Mouse (Mus musculus) T-helper 2 cell (primary cell): Measurements from ENCODE around the gene Plpp2.

Experiments used
- in situ Hi-C: fragments of 300-600 bp; cut with MboI, MseI; formaldehyde crosslinking; loops from one replicate; pipeline ENCODE4 v1.15.1; 2025; ENCODE audit warnings: high pct_unique_total_duplicates

The Plpp2 gene

DNA sequence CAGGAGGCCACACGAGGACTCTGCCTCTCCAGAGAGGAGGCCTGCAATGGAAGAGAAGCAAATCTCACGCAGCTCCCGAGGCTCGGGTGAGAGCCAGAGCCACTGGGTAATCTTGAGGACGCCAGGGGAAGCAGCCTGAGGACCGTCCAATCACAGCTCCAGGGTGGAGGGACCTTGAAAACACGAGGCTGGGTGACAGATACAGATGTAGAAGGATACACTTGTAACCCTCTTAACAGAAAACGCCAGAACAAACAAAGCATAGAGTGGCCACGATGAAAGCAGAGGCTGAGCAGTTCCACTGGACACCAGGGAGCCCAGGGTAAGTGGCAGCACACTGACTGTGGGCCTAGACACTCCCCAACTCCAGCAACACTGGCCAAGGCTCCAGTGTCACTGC lies 16.8 kb upstream of the Plpp2 start:
- in situ Hi-C loops: no loop called here

DNA sequence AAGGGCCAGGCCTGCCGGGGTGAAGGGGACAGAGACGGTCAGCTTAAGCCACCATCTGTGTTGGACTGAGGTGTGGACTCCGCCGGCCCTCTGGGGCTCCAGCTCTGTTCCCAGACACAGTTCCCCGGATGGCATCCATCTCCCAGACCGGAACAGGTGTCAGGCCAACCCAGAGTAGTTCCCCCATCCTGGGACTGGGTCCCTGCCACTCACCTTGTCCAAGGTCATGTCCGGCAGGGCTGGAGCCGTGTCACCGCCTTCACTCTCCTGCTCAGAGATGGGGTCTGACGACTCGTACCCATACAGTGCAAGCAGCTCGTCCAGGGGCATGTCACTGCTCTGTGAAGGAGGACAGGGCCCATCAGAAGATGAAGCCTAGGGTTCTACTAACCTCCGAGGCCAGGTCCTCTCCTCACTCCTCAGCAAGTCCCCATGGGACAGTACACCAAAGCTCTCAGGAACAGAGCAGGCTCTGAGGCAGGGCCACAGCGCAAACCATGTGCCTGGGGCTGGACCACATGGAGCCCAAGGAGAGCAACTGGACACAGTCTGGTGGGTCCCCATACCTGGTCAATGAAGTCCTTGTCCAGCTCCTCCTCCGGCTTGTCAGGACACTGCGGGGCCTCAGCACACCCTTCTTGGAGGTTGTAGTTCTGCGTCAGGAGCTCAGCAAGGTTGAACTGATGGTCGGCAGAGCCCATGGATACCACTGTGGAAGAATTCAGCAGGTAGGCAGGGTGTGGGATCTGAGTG lies 15.6 kb upstream of the Plpp2 start:
- in situ Hi-C loops: no loop called here

DNA sequence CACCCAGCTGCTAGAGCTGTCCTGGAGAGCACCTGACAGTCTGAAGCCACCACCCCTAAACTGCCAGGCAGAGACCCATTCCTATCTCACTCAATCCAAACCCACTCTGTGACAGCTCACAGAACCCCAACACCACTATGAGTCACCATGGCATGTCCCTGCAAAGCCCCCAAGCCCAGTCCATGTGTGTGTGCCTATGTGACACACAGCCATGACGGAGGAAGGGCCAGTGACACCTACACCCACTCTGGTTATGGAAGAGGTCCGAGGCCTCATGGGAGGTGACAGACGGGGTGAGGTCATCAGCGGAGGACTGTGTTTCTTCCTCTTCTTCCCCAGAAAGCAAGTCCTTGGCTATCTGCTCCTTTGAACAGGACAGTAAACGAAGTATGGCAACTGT lies 14.9 kb upstream of the Plpp2 start:
- in situ Hi-C loops: no loop called here

DNA sequence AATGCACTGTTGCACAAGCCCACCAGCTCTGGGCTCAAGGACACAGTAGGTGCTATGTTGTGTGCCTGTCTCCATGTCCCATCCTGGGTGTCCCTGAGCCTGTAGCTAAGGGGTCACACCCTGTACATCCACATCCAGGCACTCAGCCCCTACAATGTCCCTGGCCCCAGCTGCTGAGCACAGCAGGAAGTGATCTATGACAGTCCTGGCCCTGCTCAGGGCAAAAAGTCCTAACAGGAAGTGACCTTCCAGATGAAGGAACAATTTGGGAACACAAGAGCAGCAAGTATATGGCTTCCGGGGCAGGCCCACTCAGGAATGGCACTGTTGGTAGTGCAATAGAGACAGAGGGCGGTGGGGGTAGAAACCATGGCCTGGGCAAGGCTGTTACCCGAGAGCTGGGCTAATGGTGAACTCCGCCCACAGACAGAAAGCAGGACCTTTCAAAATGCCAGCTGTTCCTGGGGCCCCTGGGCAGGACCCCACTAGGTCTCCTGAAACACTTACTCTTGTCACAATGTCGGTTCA lies 13.6 kb upstream of the Plpp2 start:
- in situ Hi-C loops: no loop called here

DNA sequence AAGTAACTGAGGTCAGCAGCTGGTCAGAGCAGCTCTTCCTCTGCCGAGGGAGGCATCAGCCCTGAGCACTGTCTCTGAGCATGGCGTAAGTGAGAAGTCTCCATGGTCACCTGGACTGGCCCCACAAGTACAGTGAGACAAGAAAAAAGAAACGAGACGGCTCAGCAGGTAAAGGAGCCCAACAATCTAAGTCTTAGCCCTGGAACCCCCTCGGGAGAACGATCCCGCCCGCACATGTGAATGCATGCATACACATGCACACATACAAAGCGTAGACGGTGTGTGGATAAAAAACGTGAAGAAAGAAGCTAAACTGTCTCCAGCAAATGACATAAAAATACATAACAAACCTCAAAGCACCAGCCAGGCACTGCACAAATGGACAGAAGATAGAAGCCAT lies 12.9 kb upstream of the Plpp2 start:
- in situ Hi-C loops: no loop called here

DNA sequence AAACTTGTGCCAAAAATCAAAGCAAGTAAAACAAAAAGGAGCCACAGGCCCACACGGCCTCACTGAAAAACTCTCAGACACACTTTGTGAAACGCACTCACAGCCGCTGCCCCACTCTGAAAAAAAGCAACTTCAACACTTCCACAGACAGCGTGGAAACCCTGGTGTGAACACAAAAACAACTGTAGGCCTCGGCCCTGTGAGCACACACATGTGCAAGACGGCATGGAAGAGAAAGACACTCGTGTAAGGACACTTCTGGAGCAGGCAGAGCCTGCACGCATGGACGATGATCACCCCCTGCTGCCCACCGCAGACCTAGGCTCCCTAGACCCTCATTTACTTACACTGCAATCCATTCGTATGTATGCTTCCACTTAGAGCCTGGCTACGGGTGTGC lies 12.3 kb upstream of the Plpp2 start:
- in situ Hi-C loops: no loop called here

DNA sequence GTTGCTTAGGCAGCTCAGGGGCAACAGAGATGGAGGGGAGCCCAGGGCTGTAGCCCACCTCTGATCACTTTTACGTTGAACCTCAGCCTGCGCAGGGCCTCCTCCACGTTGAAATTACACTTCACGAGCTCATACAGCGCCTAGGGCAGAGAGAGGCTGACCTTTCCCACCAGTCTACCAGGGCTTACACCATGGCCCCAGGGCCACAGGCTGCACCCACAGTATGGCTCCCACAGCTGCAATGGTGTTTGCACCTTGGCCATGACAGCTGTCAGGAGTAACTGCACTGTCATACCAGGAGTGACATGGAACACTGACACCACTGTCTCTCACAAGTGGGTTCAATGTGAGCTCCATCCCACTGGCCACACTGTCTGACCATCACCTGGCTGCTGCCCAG lies 11.0 kb upstream of the Plpp2 start:
- in situ Hi-C loops: no loop called here

DNA sequence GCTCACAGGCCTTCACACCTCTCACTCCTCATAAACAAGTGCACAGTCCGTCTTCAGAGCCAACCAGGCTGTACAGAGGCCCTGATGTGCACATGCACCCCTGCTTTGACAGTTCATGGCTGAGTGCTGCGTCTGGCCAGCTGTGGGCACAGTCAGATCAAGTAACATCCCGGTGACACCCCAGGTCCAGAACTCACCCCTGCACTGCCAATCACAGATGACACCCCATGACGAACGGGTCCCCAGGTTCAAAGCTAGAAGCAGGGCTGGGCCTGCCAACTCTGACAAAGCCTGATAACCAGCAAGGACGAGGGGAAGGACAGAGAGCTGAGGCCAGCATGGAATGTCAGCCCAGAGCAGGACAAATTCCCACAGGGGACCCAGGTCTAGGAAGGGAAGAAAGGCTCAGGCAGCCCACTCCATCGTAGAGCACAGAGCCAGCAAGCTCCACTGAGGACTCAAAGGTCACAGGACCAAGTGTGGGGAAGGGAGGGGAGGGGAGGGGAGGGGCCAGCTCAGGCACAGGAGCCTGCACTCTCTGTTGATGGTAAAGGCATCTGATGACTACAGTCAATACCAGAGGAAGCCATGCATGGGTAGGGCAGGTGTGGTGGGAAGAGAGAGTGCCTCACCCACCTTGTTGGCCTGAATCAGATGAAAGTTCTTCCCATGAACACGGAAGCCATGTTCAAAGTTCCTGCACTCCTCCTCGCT lies 10.4 kb upstream of the Plpp2 start:
- in situ Hi-C loops: no loop called here

DNA sequence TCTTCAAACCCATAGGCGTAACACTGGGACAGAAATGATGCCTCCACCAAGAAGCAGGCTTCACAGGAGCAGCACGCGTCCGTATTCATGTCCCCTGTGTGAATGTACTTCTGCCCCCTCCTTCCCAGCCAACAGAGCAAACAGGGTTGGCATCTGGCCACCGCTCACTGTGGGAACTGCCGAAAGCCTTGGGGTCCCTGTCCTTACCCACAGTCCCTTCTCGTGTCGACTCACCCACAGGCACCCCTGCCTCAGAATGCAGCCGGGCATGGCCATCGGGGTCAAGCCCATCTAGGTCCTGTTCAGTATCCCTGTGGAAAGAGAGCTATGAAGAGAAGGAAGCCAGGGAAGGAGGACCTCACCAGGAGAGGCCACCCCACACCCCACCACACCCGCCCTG lies 8.6 kb upstream of the Plpp2 start:
- in situ Hi-C loops: no loop called here

DNA sequence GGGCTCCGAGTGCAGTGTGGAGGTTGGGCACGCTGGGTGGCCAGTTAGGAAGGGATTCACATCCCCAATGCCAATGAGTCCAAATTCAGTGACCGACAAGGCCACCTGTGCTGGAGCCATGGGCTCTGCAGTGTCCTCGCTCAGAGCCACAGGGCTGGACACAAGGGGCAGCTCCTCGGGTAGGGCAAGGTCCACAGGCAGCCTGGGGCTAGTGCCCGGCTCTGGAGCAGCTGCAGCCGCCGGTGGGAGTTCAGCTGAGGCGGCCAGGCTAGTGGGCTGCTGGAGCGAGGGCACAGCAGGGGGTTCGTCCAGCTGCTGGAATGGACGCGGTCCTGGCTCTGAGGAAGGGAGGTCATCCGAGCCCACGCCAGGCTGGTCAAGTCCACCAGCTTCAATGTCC lies 7.9 kb upstream of the Plpp2 start:
- in situ Hi-C loops: no loop called here

DNA sequence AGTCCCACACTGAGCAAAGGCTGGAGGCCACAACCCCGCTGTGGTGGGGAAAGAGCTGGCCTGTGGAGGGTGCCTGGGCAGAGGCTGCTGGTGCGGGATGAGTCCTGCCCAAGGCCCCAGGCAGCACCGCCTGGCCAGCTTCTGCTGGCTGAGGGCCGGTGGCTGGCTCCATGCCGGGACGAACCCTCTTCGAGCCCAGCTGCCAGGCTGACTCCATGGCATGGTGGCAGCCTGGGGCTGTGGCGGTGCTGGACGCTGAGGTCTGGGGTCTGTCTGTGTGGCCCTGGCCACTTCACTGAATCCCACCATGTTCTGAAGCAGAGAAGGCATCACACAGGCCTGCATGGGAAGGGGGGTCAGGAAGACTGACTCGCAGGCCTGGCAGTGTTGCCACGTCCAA lies 7.2 kb upstream of the Plpp2 start:
- in situ Hi-C loops: no loop called here

DNA sequence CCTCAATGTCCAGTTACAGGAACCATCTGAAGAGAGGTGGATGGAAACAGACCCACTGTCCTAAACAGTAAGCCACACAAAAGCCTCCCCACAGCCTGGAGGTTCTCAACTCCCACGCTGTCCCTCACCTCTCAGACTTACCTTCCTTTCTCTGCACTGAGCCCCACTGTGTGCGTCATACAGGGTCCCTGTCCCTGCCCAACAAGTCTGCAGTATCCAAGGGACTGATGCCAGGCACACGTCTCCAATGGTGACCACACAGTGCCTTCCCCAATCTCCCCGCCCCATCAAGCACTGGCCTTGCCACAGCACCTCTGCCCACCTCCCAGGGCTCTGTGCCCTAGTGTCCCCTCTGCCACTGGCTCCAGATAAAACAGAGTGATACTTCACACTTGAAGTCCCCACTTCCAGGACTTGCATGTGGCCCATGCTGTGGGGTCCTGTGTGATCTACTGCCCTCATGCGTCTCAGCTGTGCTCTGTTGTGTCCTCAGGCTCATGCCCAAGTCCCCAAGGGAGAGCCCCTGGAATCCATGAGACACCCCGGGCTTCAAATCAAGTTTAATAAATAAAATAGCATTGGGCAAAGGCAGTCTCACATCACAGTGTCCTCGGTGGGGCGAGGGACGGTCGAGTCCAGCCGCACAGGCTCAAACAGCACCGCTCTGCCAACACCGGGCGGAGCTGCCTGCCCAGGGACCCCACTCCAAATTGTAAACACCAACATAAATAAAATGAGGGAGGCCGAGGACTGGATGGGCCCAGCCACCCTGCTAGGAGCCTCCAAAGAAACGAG lies 6.3 kb upstream of the Plpp2 start:
- in situ Hi-C loops: no loop called here

DNA sequence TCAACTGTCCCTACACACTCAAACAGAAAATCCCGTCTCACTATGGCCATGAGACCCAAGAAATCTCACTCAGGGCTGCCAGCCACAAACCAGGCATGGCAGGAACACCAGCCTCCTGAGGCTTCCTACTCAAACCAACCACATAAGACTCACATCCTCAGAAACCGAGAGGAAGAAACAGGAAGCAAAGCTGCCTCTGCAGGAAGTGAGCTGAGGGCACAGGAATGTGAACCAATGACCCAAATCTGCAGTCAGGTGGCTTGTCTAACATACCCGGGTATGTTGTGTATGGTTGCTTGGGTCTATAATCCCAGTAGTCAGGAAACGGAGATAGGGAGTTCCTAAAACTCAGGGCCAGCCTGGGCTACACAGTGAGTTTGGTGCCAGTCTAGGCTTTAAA lies 5.3 kb upstream of the Plpp2 start:
- in situ Hi-C loops: no loop called here

DNA sequence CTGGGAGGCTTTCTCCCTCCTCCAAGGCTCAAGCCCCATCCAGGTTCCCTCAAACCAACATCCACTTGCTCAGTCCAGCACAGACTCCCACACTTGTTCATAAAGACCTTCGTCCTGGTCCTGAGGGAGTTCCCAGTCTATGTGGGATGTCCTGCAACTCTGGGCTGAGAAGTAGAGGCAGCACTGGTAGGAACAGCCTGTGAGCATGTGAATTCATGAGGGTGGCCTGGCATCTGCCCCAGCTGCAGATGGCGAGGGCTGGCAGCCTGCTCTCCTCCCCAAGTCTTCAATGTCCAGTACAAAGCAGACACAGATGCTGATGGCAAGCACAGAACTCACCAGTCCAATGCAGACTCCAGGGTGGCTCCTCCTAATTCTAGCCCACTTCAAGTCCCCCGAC lies 4.7 kb upstream of the Plpp2 start:
- in situ Hi-C loops: no loop called here

DNA sequence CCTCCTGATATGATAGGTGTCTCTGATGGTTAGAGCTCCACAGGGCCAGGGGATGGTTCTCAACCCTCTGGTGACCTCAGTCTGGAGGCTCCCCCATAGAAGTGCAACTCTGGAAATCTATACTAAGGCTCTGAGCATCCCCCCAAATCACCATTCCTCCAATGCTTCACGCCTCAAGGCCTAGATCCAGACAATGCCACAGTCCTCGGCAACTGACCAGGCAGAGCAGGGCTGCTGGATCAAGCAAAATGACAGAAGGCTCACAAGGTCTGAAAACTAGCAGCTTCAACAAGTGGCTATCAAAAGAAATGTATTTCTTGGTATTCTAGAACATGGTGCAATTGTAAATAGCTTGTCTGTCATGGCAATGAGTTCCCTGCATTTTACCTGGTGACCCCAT lies 4.2 kb upstream of the Plpp2 start:
- in situ Hi-C loops: no loop called here

DNA sequence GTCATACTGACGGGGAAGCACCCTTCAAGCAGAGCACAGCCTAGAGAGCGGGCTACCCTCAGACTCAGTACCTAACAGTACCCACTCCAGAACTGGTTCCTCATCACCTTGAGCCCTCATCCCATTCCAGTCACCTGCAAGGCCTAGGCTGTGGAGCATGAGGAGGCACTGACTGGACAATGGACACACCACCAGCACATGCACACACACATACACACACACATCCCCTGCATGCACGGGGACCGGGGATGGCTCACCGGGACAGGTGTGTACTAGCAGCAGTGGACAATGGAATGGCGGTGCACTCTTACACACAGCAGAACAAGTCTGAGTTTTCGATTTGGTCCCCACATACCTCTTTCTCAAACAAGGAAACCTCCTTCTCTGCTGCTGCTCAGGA lies 3.7 kb upstream of the Plpp2 start:
- in situ Hi-C loops: no loop called here

DNA sequence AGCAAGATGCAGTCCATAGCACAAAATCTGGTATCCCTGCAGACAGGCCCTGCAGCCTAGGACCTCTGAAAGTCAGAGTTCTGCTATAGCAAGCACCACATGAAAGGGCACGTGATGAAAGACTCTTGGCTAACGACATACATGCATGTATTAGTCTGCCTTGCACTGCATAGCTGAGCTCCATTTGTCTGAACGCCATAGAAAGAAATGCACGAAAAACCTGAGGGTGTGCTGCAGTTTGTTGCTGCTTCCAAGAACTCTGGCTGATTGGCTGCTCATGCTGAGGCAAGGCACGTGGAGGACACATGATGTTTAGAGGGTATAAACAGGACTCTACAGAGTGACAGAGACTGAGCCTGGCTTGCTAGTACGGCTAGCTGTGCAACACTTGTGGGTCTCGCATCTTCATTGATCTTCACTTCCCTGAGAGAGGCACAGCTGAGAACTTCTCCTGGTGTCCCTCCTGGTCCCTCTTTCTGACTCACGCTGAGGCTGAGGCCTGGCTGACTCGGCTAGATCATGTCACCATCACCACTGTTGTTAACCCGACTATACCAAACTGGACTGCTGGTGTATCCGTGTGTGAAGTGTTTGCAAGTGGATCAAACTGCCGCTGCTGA lies 3.0 kb upstream of the Plpp2 start:
- in situ Hi-C loops: no loop called here

DNA sequence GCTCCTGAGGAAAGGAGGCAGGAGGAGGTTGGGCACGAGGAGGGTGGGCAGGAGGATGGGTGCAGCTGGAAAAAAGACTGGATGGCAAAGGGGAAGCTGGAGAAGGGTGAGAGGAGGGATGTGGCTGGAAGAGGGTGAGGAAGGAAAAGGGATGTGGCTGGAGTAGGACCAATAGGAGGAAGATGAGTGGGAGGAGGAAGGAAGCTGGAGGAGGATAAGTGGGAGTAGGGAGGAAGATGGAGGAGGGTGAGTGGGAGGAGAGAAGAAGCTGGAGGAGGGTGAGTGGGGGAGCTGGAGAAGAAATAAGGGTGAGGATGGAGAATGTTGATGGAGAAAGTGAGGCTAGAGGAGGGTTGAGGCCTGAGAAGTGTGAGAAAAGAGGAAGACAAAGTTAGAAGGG lies 1.8 kb upstream of the Plpp2 start:
- in situ Hi-C loops: no loop called here

DNA sequence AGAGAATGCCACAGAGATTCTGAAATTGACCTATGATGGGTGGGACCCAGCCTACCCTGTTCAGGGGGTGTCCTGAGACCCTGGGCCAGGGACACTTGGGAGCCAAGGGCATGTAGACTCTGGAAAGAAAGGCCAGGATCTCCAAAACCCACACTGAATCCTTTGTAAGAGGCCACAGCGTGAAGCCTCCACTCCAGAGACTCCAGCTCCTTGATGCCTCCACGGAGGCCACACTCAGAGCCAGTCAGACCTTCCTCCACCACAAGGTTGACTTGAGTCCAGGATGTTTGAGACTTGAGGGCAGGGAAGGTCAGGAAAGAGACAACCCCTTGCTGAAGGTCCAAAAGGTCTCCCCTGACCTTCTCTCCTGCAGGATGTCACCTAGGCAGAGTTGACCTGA lies 830 bp upstream of the Plpp2 start:
- in situ Hi-C loops: no loop called here

DNA sequence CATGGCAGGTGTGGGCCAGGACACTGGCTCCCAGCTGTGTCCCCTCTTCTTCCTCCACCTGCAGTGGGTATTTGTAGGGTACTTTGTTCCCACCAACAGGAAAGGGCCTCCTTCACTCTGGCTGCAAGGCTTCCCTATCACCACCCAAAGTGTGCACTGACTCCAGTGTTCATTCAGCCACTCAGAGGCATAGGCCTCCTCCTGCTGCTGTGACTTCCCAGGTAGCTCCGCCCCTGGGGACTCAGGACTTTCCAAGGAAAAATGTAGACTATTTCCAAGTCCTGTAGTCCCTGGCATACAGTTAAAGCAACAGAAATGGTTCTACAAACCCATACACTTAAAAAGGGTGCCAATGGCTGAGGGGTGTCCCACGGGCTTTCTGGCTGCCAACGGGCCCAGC lies 918 bp downstream of the Plpp2 start:
- in situ Hi-C loops: no loop called here

DNA sequence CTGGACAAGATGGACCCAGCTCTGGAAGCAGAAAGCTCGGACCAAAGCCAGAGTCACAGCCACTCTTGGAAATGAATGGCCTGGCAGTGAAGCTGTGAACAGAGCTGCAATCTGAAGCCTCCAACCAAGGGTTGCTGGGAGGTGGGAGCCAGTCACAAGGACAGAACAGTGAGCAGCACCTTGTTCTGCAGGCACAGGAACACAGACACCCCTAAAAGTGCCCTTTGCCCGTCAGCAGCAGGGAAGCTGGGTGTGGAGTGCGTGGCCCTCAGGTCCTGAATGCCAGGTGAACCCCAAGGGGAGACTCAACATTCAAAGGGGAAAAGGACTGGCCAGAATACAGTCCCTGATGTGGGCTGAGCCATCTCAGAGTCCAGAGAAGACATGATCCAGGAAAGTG lies 2.0 kb downstream of the Plpp2 start:
- in situ Hi-C loops: no loop called here

DNA sequence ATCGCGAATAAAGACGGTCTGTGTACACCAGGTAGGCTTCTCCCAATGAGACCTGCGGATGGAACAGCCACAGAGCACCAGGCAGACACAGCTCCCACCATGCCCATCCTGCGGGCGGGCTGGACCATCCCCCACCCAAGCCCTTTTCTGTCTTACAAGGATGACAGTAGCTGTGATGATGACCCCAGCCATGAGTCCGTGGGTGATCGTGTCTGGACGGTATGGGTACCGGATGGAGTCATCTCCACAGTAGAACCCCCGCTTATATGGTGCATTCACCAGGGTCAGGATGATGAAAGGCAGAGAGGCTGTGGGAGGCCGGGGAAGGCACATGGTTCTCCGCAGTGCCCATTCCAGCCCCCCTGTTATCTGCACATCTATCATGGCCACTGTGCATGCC lies 2.9 kb downstream of the Plpp2 start:
- in situ Hi-C loops: no loop called here
